Mouse (Mus musculus): ENCODE measurements around the gene Auh. TPM values are rescaled to one million over a fixed set of nuclear protein-coding genes. Genes with fewer than 3 reads are reported as not detected.

Gene Auh
- polyA plus RNA-seq, 1 experiment from 2014 or later: 63.5 TPM

DNA sequence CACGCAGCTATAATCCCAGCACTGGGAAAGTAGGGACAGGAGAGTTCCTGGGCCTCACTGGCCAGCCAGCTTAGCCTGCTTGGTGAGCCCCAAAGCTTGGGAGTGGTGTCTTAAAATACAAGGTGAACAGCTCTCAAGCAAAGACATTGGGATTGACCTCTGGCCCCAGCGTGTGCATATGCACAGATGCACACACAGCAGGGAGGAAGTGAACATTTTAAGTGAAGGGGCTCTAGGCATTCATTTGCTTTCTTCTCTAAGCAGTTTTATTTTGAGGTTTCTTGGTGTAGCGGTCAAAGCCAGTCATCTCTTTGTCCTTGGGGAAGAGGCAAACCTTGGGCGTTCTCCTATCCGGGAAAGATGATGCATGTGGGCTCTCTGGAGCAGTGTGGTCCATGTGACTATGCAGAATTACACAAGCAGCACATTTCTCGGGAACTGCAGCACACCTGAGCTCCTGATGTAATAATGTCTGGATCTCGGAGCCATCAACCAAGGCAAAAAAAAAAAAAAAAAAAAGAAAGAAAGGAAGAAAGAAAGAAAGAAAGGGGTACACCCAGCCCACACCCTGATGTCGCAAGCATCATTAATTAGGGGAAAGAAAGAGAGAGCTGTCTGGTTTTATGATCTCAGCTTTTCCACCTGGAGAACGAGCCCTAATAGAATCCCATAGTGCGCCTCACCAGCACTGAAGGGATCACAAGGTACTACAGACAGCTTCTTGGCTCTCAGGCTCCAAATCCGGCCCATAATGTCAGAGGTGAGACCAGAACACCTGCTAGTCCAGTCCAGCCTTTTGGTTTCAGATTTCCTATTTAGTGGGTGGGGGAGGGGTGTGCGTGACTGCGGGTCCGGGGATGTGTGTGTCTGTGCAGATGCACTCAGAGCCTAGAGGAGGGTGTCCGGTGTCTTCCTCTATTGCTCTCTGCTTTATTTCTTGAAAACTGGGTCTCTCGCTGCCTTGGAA, 116.6 kb downstream of the Auh start:
- 78% methylated on average over 16 of the region's 16 CpGs for WGBS
- Histone ChIP-seq H3K27me3 (replicated peaks; ENCODE audit: control insufficient read depth, insufficient read depth, low read length) (no peaks in the 10 kb centered on the region), H3K4me2 (ENCODE audit: low read length) (no peak overlapping the region), H3K27ac (ENCODE audit: low read length) (no peak overlapping the region), H3K4me1 (replicated peaks; ENCODE audit: control insufficient read depth, insufficient read depth, low read length) (peaks cover 10% of the 10 kb centered on the region), H3K36me3 (ENCODE audit: control insufficient read depth, insufficient read depth) (no peaks in the 10 kb centered on the region), H3K9me3 (ENCODE audit: control insufficient read depth, low read length) (no peaks in the 10 kb centered on the region), H3K4me3 (replicated peaks; ENCODE audit: low read length) (no peak overlapping the region), H3K9ac (replicated peaks; ENCODE audit: low read depth, low read length) (no peak overlapping the region)
- no peak for ATAC-seq

DNA sequence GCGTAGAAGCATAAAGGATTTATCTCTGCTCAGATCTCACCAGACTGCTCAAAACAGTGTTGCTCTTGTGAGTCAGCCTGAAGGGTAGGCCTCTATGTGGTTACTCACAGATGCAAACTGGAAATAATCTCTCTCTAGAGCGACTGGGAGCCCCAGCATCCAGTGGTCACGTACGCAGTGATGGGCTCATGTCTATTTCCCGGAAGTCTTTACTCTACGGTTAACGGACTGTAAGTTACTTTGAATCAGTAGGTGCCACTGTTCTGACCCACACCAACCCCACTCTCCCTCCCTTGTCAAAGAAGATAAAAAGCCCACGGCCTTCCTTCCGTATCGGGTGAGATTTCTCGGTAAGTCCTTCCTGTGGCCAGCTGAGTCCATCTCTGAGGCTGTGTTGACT, 121.8 kb downstream of the Auh start:
- H3K27me3 ChIP-seq (replicated peaks; ENCODE audit: control insufficient read depth, insufficient read depth, low read length): no peaks in the 10 kb centered on the region
- H3K36me3 ChIP-seq (ENCODE audit: control insufficient read depth, insufficient read depth): no peaks in the 10 kb centered on the region
- H3K9me3 ChIP-seq (ENCODE audit: control insufficient read depth, low read length): no peaks in the 10 kb centered on the region
- H3K4me2 ChIP-seq (ENCODE audit: low read length): no peak overlapping the region
- no peak overlapping the region for H3K4me3 ChIP-seq (replicated peaks; ENCODE audit: low read length)
- ATAC-seq: no peak
- 95% methylated on average over 11 of the region's 11 CpGs for WGBS
- no peak overlapping the region for H3K9ac ChIP-seq (replicated peaks; ENCODE audit: low read depth, low read length)
- H3K4me1 ChIP-seq (replicated peaks; ENCODE audit: control insufficient read depth, insufficient read depth, low read length): peaks cover 21% of the 10 kb centered on the region
- H3K27ac ChIP-seq (ENCODE audit: low read length): no peak overlapping the region

DNA sequence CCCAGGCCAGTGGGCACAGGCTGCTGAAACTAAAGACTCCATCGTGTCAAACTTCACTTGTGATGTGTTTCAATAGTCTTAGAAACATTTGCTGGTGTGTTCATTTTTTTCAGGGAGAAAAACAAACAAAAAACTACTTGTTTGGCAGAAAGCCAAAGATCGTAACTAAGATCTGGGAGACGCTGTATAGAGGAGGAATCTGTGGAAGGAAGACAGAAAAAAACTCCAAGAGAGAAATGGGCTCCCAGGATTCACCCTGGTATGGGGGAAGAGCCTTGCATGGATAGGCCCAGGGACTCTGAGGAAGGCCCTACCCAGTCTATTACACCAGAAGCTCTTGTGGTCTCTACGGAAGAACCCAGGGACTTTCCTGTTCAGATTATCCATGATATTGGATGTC, 123.5 kb downstream of the Auh start:
- Histone ChIP-seq H3K27me3 (replicated peaks; ENCODE audit: control insufficient read depth, insufficient read depth, low read length) (no peaks in the 10 kb centered on the region), H3K9ac (replicated peaks; ENCODE audit: low read depth, low read length) (no peak overlapping the region), H3K9me3 (ENCODE audit: control insufficient read depth, low read length) (no peaks in the 10 kb centered on the region), H3K36me3 (ENCODE audit: control insufficient read depth, insufficient read depth) (no peaks in the 10 kb centered on the region), H3K4me3 (replicated peaks; ENCODE audit: low read length) (no peak overlapping the region), H3K27ac (ENCODE audit: low read length) (no peak overlapping the region), H3K4me1 (replicated peaks; ENCODE audit: control insufficient read depth, insufficient read depth, low read length) (peaks cover 21% of the 10 kb centered on the region), H3K4me2 (ENCODE audit: low read length) (no peak overlapping the region)
- ATAC-seq: 0 out of 2 replicates have a peak, but pooled peaks have one; percentile 18
- 23% methylated on average over 4 of the region's 4 CpGs for WGBS

DNA sequence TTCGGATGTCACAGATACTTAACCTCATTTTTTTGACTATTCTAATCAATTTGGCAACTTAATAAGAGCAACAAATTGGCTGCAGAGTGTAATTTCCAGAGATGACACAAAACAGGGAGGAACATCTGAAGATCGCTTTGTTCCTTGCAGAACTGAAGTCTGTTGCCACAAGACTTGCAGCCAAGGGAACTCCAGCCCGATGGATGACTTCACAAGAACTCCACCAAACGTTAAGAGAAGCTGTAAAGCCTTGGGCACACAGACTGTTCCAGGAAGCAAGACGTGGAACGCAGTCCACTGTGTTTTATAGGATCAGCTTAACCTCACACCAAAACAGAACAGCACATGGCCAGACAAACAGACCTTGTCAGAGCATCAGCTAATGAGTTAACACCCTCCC, 123.9 kb downstream of the Auh start:
- no peak overlapping the region for H3K27ac ChIP-seq (ENCODE audit: low read length)
- H3K27me3 ChIP-seq (replicated peaks; ENCODE audit: control insufficient read depth, insufficient read depth, low read length): no peaks in the 10 kb centered on the region
- no peaks in the 10 kb centered on the region for H3K9me3 ChIP-seq (ENCODE audit: control insufficient read depth, low read length)
- H3K4me3 ChIP-seq (replicated peaks; ENCODE audit: low read length): no peak overlapping the region
- peaks cover 21% of the 10 kb centered on the region for H3K4me1 ChIP-seq (replicated peaks; ENCODE audit: control insufficient read depth, insufficient read depth, low read length)
- 55% methylated on average over 6 of the region's 6 CpGs for WGBS
- no peak overlapping the region for H3K9ac ChIP-seq (replicated peaks; ENCODE audit: low read depth, low read length)
- no peak for ATAC-seq
- H3K36me3 ChIP-seq (ENCODE audit: control insufficient read depth, insufficient read depth): no peaks in the 10 kb centered on the region
- H3K4me2 ChIP-seq (ENCODE audit: low read length): no peak overlapping the region

DNA sequence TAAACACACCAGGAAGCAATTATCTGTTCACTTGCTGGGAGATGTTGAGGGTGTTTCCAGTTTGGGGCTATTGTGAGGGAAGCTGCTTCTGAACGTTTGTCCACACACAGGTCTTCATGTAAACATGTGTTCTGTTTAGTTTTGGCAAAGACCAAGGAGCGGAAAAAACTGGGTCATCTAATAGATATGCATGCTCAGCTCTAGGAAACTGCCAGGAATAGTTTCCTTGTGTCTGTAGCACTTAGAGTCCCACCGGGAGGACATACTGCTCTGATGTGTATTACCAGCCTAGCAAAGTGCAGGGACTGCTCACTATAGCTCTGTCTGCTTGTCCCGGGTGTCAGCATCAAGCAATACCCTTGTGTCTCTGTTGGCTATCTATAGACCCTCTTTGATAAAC, 127.0 kb downstream of the Auh start:
- no peak for ATAC-seq
- WGBS: 70% methylated on average over 4 of the region's 4 CpGs

DNA sequence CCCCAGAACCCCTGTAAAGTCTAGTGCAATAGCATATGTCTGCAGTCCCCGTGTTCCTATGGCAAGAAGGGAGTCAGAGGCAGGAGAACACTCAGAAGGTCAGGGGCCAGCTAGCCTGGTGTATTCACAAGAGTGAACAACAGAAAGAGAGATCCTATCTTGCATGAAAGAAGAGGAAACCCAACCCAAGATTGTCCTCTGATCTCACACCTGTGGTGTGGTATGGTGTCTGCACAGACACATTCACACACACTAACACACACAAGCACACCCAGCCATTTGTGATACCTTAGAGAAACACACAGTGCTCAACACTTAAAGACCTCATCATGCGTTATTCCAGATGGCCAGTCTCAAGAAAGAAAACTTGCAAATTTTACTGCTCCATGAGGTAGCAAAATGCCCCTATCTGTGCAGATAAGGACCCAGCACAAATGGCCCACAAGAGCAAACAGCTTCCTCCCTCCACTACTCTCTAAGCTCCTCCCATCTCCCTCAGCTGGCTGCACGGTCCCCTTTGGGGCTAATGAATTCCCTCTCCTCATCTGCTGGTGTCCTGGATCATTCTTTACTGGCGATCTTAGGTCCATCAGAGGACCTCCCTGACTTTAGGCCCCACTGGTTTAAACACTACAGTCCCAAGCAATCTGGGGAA, 128.7 kb downstream of the Auh start:
- peaks cover 10% of the 10 kb centered on the region for H3K4me1 ChIP-seq (replicated peaks; ENCODE audit: control insufficient read depth, insufficient read depth, low read length)
- no peaks in the 10 kb centered on the region for H3K36me3 ChIP-seq (ENCODE audit: control insufficient read depth, insufficient read depth)
- H3K9ac ChIP-seq (replicated peaks; ENCODE audit: low read depth, low read length): no peak overlapping the region
- no peaks in the 10 kb centered on the region for H3K27me3 ChIP-seq (replicated peaks; ENCODE audit: control insufficient read depth, insufficient read depth, low read length)
- H3K4me2 ChIP-seq (ENCODE audit: low read length): no peak overlapping the region
- H3K9me3 ChIP-seq (ENCODE audit: control insufficient read depth, low read length): no peaks in the 10 kb centered on the region
- no peak overlapping the region for H3K4me3 ChIP-seq (replicated peaks; ENCODE audit: low read length)
- ATAC-seq: no peak
- no peak overlapping the region for H3K27ac ChIP-seq (ENCODE audit: low read length)
- WGBS: 50% methylated on average over 4 of the region's 4 CpGs

More for the DNA sequence above, 127.0 kb downstream of the Auh start:
- Histone ChIP-seq H3K9ac (replicated peaks; ENCODE audit: low read depth, low read length) (no peak overlapping the region), H3K27ac (ENCODE audit: low read length) (no peak overlapping the region), H3K4me2 (ENCODE audit: low read length) (no peak overlapping the region), H3K27me3 (replicated peaks; ENCODE audit: control insufficient read depth, insufficient read depth, low read length) (no peaks in the 10 kb centered on the region), H3K9me3 (ENCODE audit: control insufficient read depth, low read length) (no peaks in the 10 kb centered on the region), H3K4me1 (replicated peaks; ENCODE audit: control insufficient read depth, insufficient read depth, low read length) (peaks cover 13% of the 10 kb centered on the region), H3K4me3 (replicated peaks; ENCODE audit: low read length) (no peak overlapping the region), H3K36me3 (ENCODE audit: control insufficient read depth, insufficient read depth) (no peaks in the 10 kb centered on the region)

DNA sequence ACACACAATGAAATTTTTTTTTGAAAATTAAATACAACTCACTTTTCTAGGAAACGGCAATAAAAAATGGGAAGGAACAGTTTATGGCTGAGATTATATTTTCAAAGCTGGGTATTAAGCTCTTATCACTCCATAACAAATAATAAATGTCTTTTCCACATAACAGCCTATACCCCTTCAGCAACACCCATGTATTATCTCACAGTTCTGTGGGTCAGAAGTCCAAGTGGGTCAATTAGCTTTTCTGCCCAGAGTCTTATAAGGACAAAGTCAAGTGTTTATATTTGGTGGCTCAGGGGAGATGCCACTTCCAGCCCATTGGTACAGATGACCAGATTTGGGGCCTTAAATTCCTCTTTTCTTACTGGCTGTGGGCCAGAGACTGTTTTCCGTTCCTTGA, 129.4 kb downstream of the Auh start:
- Histone ChIP-seq H3K27me3 (replicated peaks; ENCODE audit: control insufficient read depth, insufficient read depth, low read length) (no peaks in the 10 kb centered on the region), H3K9ac (replicated peaks; ENCODE audit: low read depth, low read length) (no peak overlapping the region), H3K4me3 (replicated peaks; ENCODE audit: low read length) (no peak overlapping the region), H3K9me3 (ENCODE audit: control insufficient read depth, low read length) (no peaks in the 10 kb centered on the region), H3K36me3 (ENCODE audit: control insufficient read depth, insufficient read depth) (no peaks in the 10 kb centered on the region), H3K27ac (ENCODE audit: low read length) (no peak overlapping the region), H3K4me2 (ENCODE audit: low read length) (no peak overlapping the region), H3K4me1 (replicated peaks; ENCODE audit: control insufficient read depth, insufficient read depth, low read length) (0 out of 2 replicates have a peak, but pooled peaks cover 5% of the 10 kb centered on the region)
- ATAC-seq: no peak
- 67% methylated on average over 2 of the region's 2 CpGs for WGBS

DNA sequence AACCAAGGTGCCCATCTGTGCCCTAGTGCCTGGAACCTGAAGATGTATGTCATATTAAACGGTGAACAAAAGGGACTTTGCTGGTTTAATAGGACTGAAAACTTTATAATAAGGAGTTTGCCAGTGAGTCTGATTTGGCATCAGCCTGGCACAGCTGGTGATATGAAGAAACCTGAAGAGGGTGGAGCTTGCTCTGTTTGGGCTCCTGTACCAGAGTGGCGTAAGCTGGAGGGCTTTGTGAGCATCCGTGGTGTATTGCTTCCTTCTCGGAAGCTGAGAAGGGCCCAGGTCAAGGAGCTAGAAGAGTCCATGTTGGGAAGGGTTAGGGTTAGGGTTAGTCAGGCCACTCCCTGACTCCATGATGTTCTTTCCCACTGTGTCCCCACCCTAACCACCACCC, 135.2 kb downstream of the Auh start:
- 90% methylated on average over 4 of the region's 4 CpGs for WGBS
- Histone ChIP-seq H3K27ac (ENCODE audit: low read length) (no peak overlapping the region), H3K4me1 (replicated peaks; ENCODE audit: control insufficient read depth, insufficient read depth, low read length) (no peaks in the 10 kb centered on the region), H3K4me2 (ENCODE audit: low read length) (no peak overlapping the region), H3K27me3 (replicated peaks; ENCODE audit: control insufficient read depth, insufficient read depth, low read length) (no peaks in the 10 kb centered on the region), H3K4me3 (replicated peaks; ENCODE audit: low read length) (no peak overlapping the region), H3K9ac (replicated peaks; ENCODE audit: low read depth, low read length) (no peak overlapping the region), H3K36me3 (ENCODE audit: control insufficient read depth, insufficient read depth) (no peaks in the 10 kb centered on the region), H3K9me3 (ENCODE audit: control insufficient read depth, low read length) (no peaks in the 10 kb centered on the region)
- no peak for ATAC-seq

DNA sequence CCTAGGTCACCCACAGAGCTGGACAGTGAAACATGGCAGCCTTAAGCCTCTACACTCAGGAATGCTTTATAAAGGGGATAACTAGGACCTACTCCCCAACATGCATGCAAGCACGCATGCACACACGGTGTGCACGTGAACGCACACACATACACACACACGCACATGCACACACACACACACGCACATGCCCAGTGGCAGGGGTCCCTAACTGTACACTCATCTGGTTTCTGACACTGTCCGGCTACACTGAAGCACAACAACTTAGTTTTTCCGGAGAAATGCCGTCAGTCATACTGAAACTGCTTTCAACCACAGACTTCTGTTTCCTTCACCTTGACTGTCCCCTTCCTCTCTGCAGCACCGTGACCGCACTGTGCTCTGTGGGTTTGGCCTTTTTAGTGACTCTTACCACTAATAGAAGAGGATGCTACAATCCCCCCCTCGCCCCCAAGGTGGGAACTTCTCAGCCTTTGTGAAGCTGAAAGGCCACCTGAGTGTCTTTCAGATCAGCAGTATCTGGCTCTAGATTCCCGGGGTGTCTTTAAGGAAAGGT, 136.0 kb downstream of the Auh start:
- 97% methylated on average over 13 of the region's 13 CpGs for WGBS
- no peaks in the 10 kb centered on the region for H3K9me3 ChIP-seq (ENCODE audit: control insufficient read depth, low read length)

More for the DNA sequence above, 136.0 kb downstream of the Auh start:
- no peak overlapping the region for H3K4me2 ChIP-seq (ENCODE audit: low read length)
- H3K4me1 ChIP-seq (replicated peaks; ENCODE audit: control insufficient read depth, insufficient read depth, low read length): no peaks in the 10 kb centered on the region
- H3K27ac ChIP-seq (ENCODE audit: low read length): no peak overlapping the region
- no peak for ATAC-seq
- H3K27me3 ChIP-seq (replicated peaks; ENCODE audit: control insufficient read depth, insufficient read depth, low read length): no peaks in the 10 kb centered on the region
- H3K9ac ChIP-seq (replicated peaks; ENCODE audit: low read depth, low read length): no peak overlapping the region
- no peak overlapping the region for H3K4me3 ChIP-seq (replicated peaks; ENCODE audit: low read length)
- H3K36me3 ChIP-seq (ENCODE audit: control insufficient read depth, insufficient read depth): no peaks in the 10 kb centered on the region

All from forebrain, embryonic 16.5 days (tissue).